Mouse (Mus musculus): Measurements from ENCODE around the gene Plekhb2.
A peak's percentile ranks its signal among the peaks of the same experiment; 100 is the strongest.

Plekhb2 gene

GRCm38 (mm10) chr1:34869231-34869630 lies 19.5 kb downstream of the Plekhb2 start:
- DNase-seq = no peak

- DNase-seq = no peak
These were observed 21.4 kb downstream of the Plekhb2 start for GRCm38 (mm10) chr1:34871170-34871569.

- DNase-seq = no peak
These were observed 23.8 kb downstream of the Plekhb2 start for GRCm38 (mm10) chr1:34873551-34873950.

GRCm38 (mm10) chr1:34879611-34880010 lies 29.8 kb downstream of the Plekhb2 start:
- DNase-seq = no peak

- no peak for DNase-seq
These were observed 34.0 kb downstream of the Plekhb2 start for GRCm38 (mm10) chr1:34883776-34884175.

GRCm38 (mm10) chr1:34891559-34892289 lies 41.9 kb downstream of the Plekhb2 start:
- DNase-seq = peak; percentile 15

- DNase-seq = no peak
These were observed 42.7 kb downstream of the Plekhb2 start for GRCm38 (mm10) chr1:34892466-34892865.

GRCm38 (mm10) chr1:34893331-34893730 lies 43.6 kb downstream of the Plekhb2 start:
- DNase-seq = no peak

- DNase-seq = no peak
These were observed 44.1 kb downstream of the Plekhb2 start for GRCm38 (mm10) chr1:34893831-34894230.

- no peak for DNase-seq
These were observed 46.3 kb downstream of the Plekhb2 start for GRCm38 (mm10) chr1:34896102-34896501.

GRCm38 (mm10) chr1:34896898-34897297 lies 47.1 kb downstream of the Plekhb2 start:
- DNase-seq = peak; percentile 36

GRCm38 (mm10) chr1:34928656-34929055 lies 78.9 kb downstream of the Plekhb2 start:
- DNase-seq = no peak
